Mouse (Mus musculus) mesoderm, embryonic 11.5 days (tissue): ENCODE data around the gene Zfyve28.
A peak's percentile ranks its signal among the peaks of the same experiment; 100 is the strongest.

ENCODE experiments used
- DNase-seq: peaks from one replicate; pipeline ENCODE4 v3.0.0-alpha.2; 2012; ENCODE audit warnings: low read depth, low spot score

Zfyve28 gene

GRCm38 (mm10) chr5:34213659-34214058 is 74.6 kb downstream of the Zfyve28 start:
- DNase-seq, result no peak

GRCm38 (mm10) chr5:34210279-34210678 is 78.0 kb downstream of the Zfyve28 start:
- peak; percentile 86 for DNase-seq

- no peak for DNase-seq
Measured at GRCm38 (mm10) chr5:34207503-34207902, 80.7 kb downstream of the Zfyve28 start.

GRCm38 (mm10) chr5:34205788-34206187 is 82.5 kb downstream of the Zfyve28 start:
- DNase-seq, result no peak

- DNase-seq, result no peak
Measured at GRCm38 (mm10) chr5:34204911-34205310, 83.3 kb downstream of the Zfyve28 start.

GRCm38 (mm10) chr5:34202006-34202405 is 86.2 kb downstream of the Zfyve28 start:
- no peak for DNase-seq

- no peak for DNase-seq
Measured at GRCm38 (mm10) chr5:34201396-34201795, 86.9 kb downstream of the Zfyve28 start.

- no peak for DNase-seq
Measured at GRCm38 (mm10) chr5:34198615-34199014, 89.6 kb downstream of the Zfyve28 start.

- no peak for DNase-seq
Measured at GRCm38 (mm10) chr5:34197243-34197642, 91.0 kb downstream of the Zfyve28 start.

GRCm38 (mm10) chr5:34196423-34196822 is 91.8 kb downstream of the Zfyve28 start:
- no peak for DNase-seq

GRCm38 (mm10) chr5:34195786-34196185 is 92.5 kb downstream of the Zfyve28 start:
- DNase-seq, result no peak

GRCm38 (mm10) chr5:34194975-34195662 is 93.1 kb downstream of the Zfyve28 start:
- DNase-seq, result no peak

GRCm38 (mm10) chr5:34194426-34194825 is 93.8 kb downstream of the Zfyve28 start:
- DNase-seq, result no peak

GRCm38 (mm10) chr5:34191843-34192242 is 96.4 kb downstream of the Zfyve28 start:
- no peak for DNase-seq

- DNase-seq, result no peak
Measured at GRCm38 (mm10) chr5:34191021-34191420, 97.2 kb downstream of the Zfyve28 start.

GRCm38 (mm10) chr5:34189521-34189920 is 98.7 kb downstream of the Zfyve28 start:
- DNase-seq, result no peak

GRCm38 (mm10) chr5:34188856-34189255 is 99.4 kb downstream of the Zfyve28 start:
- DNase-seq, result no peak

- DNase-seq, result peak; percentile 99
Measured at GRCm38 (mm10) chr5:34187601-34188316, 100.5 kb downstream of the Zfyve28 start, which contains the start of gene Mxd4. TSS of gene Mxd4 (minus strand) at chr5:34187720.

- peak; percentile 45 for DNase-seq
Measured at GRCm38 (mm10) chr5:34186961-34187391, 101.3 kb downstream of the Zfyve28 start.

- no peak for DNase-seq
Measured at GRCm38 (mm10) chr5:34186391-34186790, 101.9 kb downstream of the Zfyve28 start.

GRCm38 (mm10) chr5:34185791-34186190 is 102.5 kb downstream of the Zfyve28 start:
- no peak for DNase-seq

- no peak for DNase-seq
Measured at GRCm38 (mm10) chr5:34185051-34185580, 103.1 kb downstream of the Zfyve28 start.

GRCm38 (mm10) chr5:34183976-34184375 is 104.3 kb downstream of the Zfyve28 start:
- DNase-seq, result no peak
